Mouse (Mus musculus) gastrocnemius, postnatal 14 days (tissue): ENCODE results near the gene Tnfrsf14. TPM values are rescaled to one million over a fixed set of nuclear protein-coding genes. Genes with fewer than 3 reads are reported as not detected.

Experiments
- DNase-seq: peaks from one replicate; pipeline ENCODE4 v3.0.0; 2021; ENCODE audit warnings: mixed read lengths
- intact Hi-C: fragments of 180-260 bp; cut with DNase I; formaldehyde crosslinking; loops from one replicate; pipeline ENCODE4 v1.15.1; 2025; ENCODE audit warnings: low total_unique reads
- long read RNA-seq, 2 experiments: library from polyadenylated mRNA; stranded (forward); transcript quantifications; one replicate each; pipeline ENCODE4 v2.0.0; 2021
- total RNA-seq, 2 experiments: library from RNA; stranded (reverse); gene quantifications; 2 replicates each; pipeline ENCODE4 v1.2.3; 2021

Gene Tnfrsf14
- total RNA-seq: 1 to 10 TPM; 1.4 to 1.9 TPM
- long read RNA-seq, experiment 1: 0 reads
- long read RNA-seq, experiment 2: 0 reads

GRCm38 (mm10) chr4:154928395-154929087 lies at the start of gene Tnfrsf14:
Tnfrsf14 (minus strand) TSS chr4:154928563.
- DNase-seq: no peak
- intact Hi-C loops: no loop called here

- DNase-seq: peak; percentile 67
- intact Hi-C loops: no loop called here
Measured at GRCm38 (mm10) chr4:154974163-154974611, 45.8 kb upstream of the Tnfrsf14 start.

GRCm38 (mm10) chr4:154972546-154972945 lies 44.2 kb upstream of the Tnfrsf14 start:
- no peak for DNase-seq
- intact Hi-C loops: no loop called here

GRCm38 (mm10) chr4:154967173-154967572 lies 38.8 kb upstream of the Tnfrsf14 start:
- DNase-seq: no peak
- intact Hi-C loops: no loop called here

- DNase-seq: no peak
- intact Hi-C loops: no loop called here
Measured at GRCm38 (mm10) chr4:154965856-154966255, 37.5 kb upstream of the Tnfrsf14 start.

- no peak for DNase-seq
- intact Hi-C loops: no loop called here
Measured at GRCm38 (mm10) chr4:154964581-154965235, 36.3 kb upstream of the Tnfrsf14 start.

- intact Hi-C loops: no loop called here
- DNase-seq: peak; percentile 90
Measured at GRCm38 (mm10) chr4:154963901-154964580, 35.7 kb upstream of the Tnfrsf14 start, which contains the start of gene Pank4. Pank4 (plus strand) TSS chr4:154964123.

- no peak for DNase-seq
- intact Hi-C loops: no loop called here
Measured at GRCm38 (mm10) chr4:154963190-154963836, 35.0 kb upstream of the Tnfrsf14 start.

GRCm38 (mm10) chr4:154962683-154963082 lies 34.3 kb upstream of the Tnfrsf14 start:
- no peak for DNase-seq
- intact Hi-C loops: no loop called here

GRCm38 (mm10) chr4:154961911-154962310 lies 33.5 kb upstream of the Tnfrsf14 start:
- DNase-seq: no peak
- intact Hi-C loops: no loop called here

GRCm38 (mm10) chr4:154961226-154961738 lies 32.9 kb upstream of the Tnfrsf14 start:
- intact Hi-C loops: no loop called here
- DNase-seq: no peak

GRCm38 (mm10) chr4:154960690-154961225 lies 32.4 kb upstream of the Tnfrsf14 start, which contains the start of gene Hes5:
Hes5 (plus strand) TSS chr4:154960923.
- DNase-seq: no peak
- intact Hi-C loops: no loop called here

- intact Hi-C loops: no loop called here
Measured at GRCm38 (mm10) chr4:154960021-154960689, 31.8 kb upstream of the Tnfrsf14 start.

GRCm38 (mm10) chr4:154958621-154959020 lies 30.3 kb upstream of the Tnfrsf14 start:
- intact Hi-C loops: no loop called here
- no peak for DNase-seq

More at GRCm38 (mm10) chr4:154960021-154960689, 31.8 kb upstream of the Tnfrsf14 start:
- no peak for DNase-seq

- DNase-seq: no peak
- intact Hi-C loops: no loop called here
Measured at GRCm38 (mm10) chr4:154958171-154958570, 29.8 kb upstream of the Tnfrsf14 start.

GRCm38 (mm10) chr4:154957289-154957993 lies 29.1 kb upstream of the Tnfrsf14 start:
- intact Hi-C loops: no loop called here
- DNase-seq: no peak

- intact Hi-C loops: no loop called here
- DNase-seq: no peak
Measured at GRCm38 (mm10) chr4:154956604-154957003, 28.2 kb upstream of the Tnfrsf14 start.
